Mouse (Mus musculus) ES-E14 (cell line): ENCODE results near the gene Syndig1. TPM values are rescaled to one million over a fixed set of nuclear protein-coding genes. Genes with fewer than 3 reads are reported as not detected.

Source experiments
- DNase-seq: peaks from one replicate; pipeline ENCODE4 v3.0.0-alpha.2; 2013; ENCODE audit warnings: low read depth, low spot score
- H3K27ac ChIP-seq: 2 replicates; pipeline ENCODE4 v1.5.1; 2012; ENCODE audit warnings: low read depth, mild to moderate bottlenecking, low read length, moderate library complexity, mixed read lengths; ENCODE audit not compliant: poor library complexity, insufficient read depth, severe bottlenecking
- H3K36me3 ChIP-seq: 2 replicates; pipeline ENCODE4 v1.6.1; 2012; ENCODE audit warnings: mild to moderate bottlenecking, low read length, moderate library complexity, mixed read lengths; ENCODE audit not compliant: control insufficient read depth, poor library complexity, insufficient read depth, severe bottlenecking
- H3K4me1 ChIP-seq, 2 experiments: fragments of 150-350 bp in 1 of 2; sonication (generic) in 1 of 2; 2 replicates each; pipeline ENCODE4 v1.6.1; 2012; ENCODE audit warnings: low read length in 2 of 2, mild to moderate bottlenecking in 1 of 2, mixed read lengths in 1 of 2; ENCODE audit not compliant: control insufficient read depth in 2 of 2, insufficient read depth in 2 of 2, poor library complexity in 1 of 2
- H3K4me3 ChIP-seq, 2 experiments: fragments of 150-350 bp in 1 of 2; sonication (generic) in 1 of 2; 2 replicates each; pipeline ENCODE4 v1.5.1; 2012; ENCODE audit warnings: low read length in 2 of 2, low read depth in 1 of 2, mild to moderate bottlenecking in 1 of 2, mixed read lengths in 1 of 2; ENCODE audit not compliant: insufficient read depth in 1 of 2, poor library complexity in 1 of 2, severe bottlenecking in 1 of 2
- H3K9ac ChIP-seq: 2 replicates; pipeline ENCODE4 v1.6.1; 2012; ENCODE audit warnings: low read depth, mild to moderate bottlenecking, low read length, mixed read lengths; ENCODE audit not compliant: poor library complexity, insufficient read depth, severe bottlenecking
- H3K9me3 ChIP-seq: fragments of 150-350 bp; sonication (generic); 2 replicates; pipeline ENCODE4 v1.6.1; 2012; ENCODE audit warnings: low read depth, mild to moderate bottlenecking, low read length; ENCODE audit not compliant: control insufficient read depth, insufficient read depth
- CHD2 ChIP-seq: IDR thresholded peaks from 2 replicates; pipeline ENCODE4 v1.6.1; 2014; ENCODE audit warnings: mild to moderate bottlenecking, low read depth, low read length, inconsistent platforms
- HCFC1 ChIP-seq: IDR thresholded peaks from 2 replicates; pipeline ENCODE4 v1.6.1; 2012; ENCODE audit warnings: low read length, inconsistent platforms, borderline replicate concordance; ENCODE audit not compliant: insufficient read depth
- MAFK ChIP-seq: IDR thresholded peaks from 2 replicates; pipeline ENCODE4 v1.6.1; 2014; ENCODE audit warnings: mild to moderate bottlenecking, low read depth, low read length, inconsistent platforms; ENCODE audit not compliant: insufficient read depth
- ZC3H11A ChIP-seq: IDR thresholded peaks from 2 replicates; pipeline ENCODE4 v1.6.1; 2012; ENCODE audit warnings: low read depth, mild to moderate bottlenecking, inconsistent platforms, low read length, borderline replicate concordance
- ZNF384 ChIP-seq: IDR thresholded peaks from 2 replicates; pipeline ENCODE4 v1.6.1; 2012; ENCODE audit warnings: low read depth, low read length, inconsistent platforms
- in situ Hi-C, 2 experiments: fragments of 600-800 bp; cut with MboI; formaldehyde crosslinking; loops; one replicate each; pipeline ENCODE4 v1.15.1; 2025; ENCODE audit warnings: low sequenced_read_pairs in 2 of 2, inconsistent platforms in 1 of 2; ENCODE audit not compliant: unreplicated experiment in 2 of 2
- total RNA-seq: library from RNA; depleted of rRNA; stranded (reverse); fragments of 300-350 nt; gene quantifications from 2 replicates; pipeline ENCODE4 v1.2.3, GENCODE M21; 2012

The Syndig1 gene
- total RNA-seq, 1 experiment = 3.7 TPM

- peak; percentile 59 for DNase-seq
- Histone ChIP-seq H3K4me1 (peaks cover 11 to 13% of the 10 kb centered on the region in 2 experiments), H3K27ac (peak overlapping the region; percentile 78), H3K9me3 (no peaks in the 10 kb centered on the region), H3K4me3 (peak overlapping the region; percentile 5 to 19; a peak in 3 of 4 replicates), H3K9ac (no peak overlapping the region), H3K36me3 (peaks cover 2% of the 10 kb centered on the region; the same call in 1 of the 2 replicates)
- in situ Hi-C loops = no loop called here
- TF ChIP-seq MAFK = no peak
- no peak for TF ChIP-seq HCFC1
- TF ChIP-seq ZC3H11A = no peak
- TF ChIP-seq CHD2 = 0 out of 2 replicates have a peak, but pooled peaks have one; percentile 72
- no peak for TF ChIP-seq ZNF384
Observed at GRCm38 (mm10) chr2:149983107-149983506, 154.1 kb downstream of the Syndig1 start.

GRCm38 (mm10) chr2:149987610-149988009, 158.6 kb downstream of the Syndig1 start:
- Histone ChIP-seq H3K4me3 (no peak overlapping the region), H3K9me3 (no peaks in the 10 kb centered on the region), H3K36me3 (peaks cover 2% of the 10 kb centered on the region; the same call in 1 of the 2 replicates), H3K4me1 (peaks cover 7 to 8% of the 10 kb centered on the region in 2 experiments; a peak in 3 of 4 replicates), H3K9ac (no peak overlapping the region), H3K27ac (no peak overlapping the region)
- TF ChIP-seq CHD2 (no peak), HCFC1 (no peak), ZC3H11A (no peak), ZNF384 (no peak), MAFK (no peak)
- in situ Hi-C loops = no loop called here
- no peak for DNase-seq

GRCm38 (mm10) chr2:149991506-149991905, 162.5 kb downstream of the Syndig1 start:
- no peaks in the 10 kb centered on the region for H3K9me3 ChIP-seq
- in situ Hi-C loops = no loop called here
- DNase-seq = no peak
- peaks cover 0 to 3% of the 10 kb centered on the region in 2 experiments; a peak in 1 of 4 replicates for H3K4me1 ChIP-seq
- no peak overlapping the region for H3K4me3 ChIP-seq
- no peak overlapping the region for H3K9ac ChIP-seq
- H3K27ac ChIP-seq = no peak overlapping the region
- H3K36me3 ChIP-seq = no peaks in the 10 kb centered on the region
- TF ChIP-seq MAFK = no peak
- TF ChIP-seq HCFC1 = no peak
- TF ChIP-seq ZC3H11A = no peak

GRCm38 (mm10) chr2:149992921-149993320, 163.9 kb downstream of the Syndig1 start:
- H3K9me3 ChIP-seq = no peaks in the 10 kb centered on the region
- in situ Hi-C loops = no loop called here
- no peak for DNase-seq
- peaks cover 0 to 3% of the 10 kb centered on the region in 2 experiments; a peak in 1 of 4 replicates for H3K4me1 ChIP-seq
- no peaks in the 10 kb centered on the region for H3K36me3 ChIP-seq
- no peak overlapping the region for H3K9ac ChIP-seq
- no peak overlapping the region for H3K4me3 ChIP-seq
- no peak overlapping the region for H3K27ac ChIP-seq
- TF ChIP-seq ZNF384 = no peak
- no peak for TF ChIP-seq HCFC1
- TF ChIP-seq ZC3H11A = no peak
- TF ChIP-seq MAFK = no peak
- no peak for TF ChIP-seq CHD2

- Histone ChIP-seq H3K36me3 (no peaks in the 10 kb centered on the region), H3K27ac (no peak overlapping the region), H3K4me3 (no peak overlapping the region), H3K9me3 (no peaks in the 10 kb centered on the region), H3K9ac (no peak overlapping the region), H3K4me1 (peaks cover 0 to 3% of the 10 kb centered on the region in 2 experiments; a peak in 1 of 4 replicates)
- TF ChIP-seq HCFC1 = no peak
- in situ Hi-C loops = no loop called here
- DNase-seq = no peak
Observed at GRCm38 (mm10) chr2:149996382-149996964, 167.5 kb downstream of the Syndig1 start.
